Mouse (Mus musculus): ENCODE measurements at regions not wholly inside any gene's neighbourhood (a gene's known extent, or its start where the extent isn't known, plus 50 kb on each side); places are given as distances from the start of the nearest gene placed in this dataset.

GRCm38 (mm10) chr4:45746451-45746850 lies 52.4 kb upstream of the Aldh1b1 start:
- TF ChIP-seq CEBPB (IDR thresholded peaks at IDR 0.05; ENCODE audit: insufficient read depth, poor library complexity, severe bottlenecking) (no peak), TCF12 (IDR thresholded peaks at IDR 0.05; ENCODE audit: insufficient read depth, poor library complexity, severe bottlenecking) (no peak), POLR2AphosphoS2 (IDR thresholded peaks at IDR 0.05; ENCODE audit: insufficient read length, low read depth) (no peak), MYOG (IDR thresholded peaks at IDR 0.05; ENCODE audit: control insufficient read depth in 1 of 3, insufficient read depth in 1 of 3, insufficient read length in 2 of 3, low read depth in 2 of 3) (no peak), MYOD1 (IDR thresholded peaks at IDR 0.05; ENCODE audit: control insufficient read depth in 1 of 3, insufficient read length in 2 of 3, low read depth in 2 of 3) (no peak), USF1 (IDR thresholded peaks at IDR 0.05; ENCODE audit: low read depth) (no peak), MAX (IDR thresholded peaks at IDR 0.05; ENCODE audit: low read depth) (no peak), TCF3 (IDR thresholded peaks at IDR 0.05; ENCODE audit: insufficient read length, low read depth) (no peak), SRF (IDR thresholded peaks at IDR 0.05; ENCODE audit: control insufficient read depth, insufficient read length, low read depth) (no peak), REST (IDR thresholded peaks at IDR 0.05; ENCODE audit: insufficient read depth, insufficient read length) (no peak), E2F4 (IDR thresholded peaks at IDR 0.05; ENCODE audit: insufficient read depth) (no peak), POLR2A (IDR thresholded peaks at IDR 0.05; ENCODE audit: insufficient read length, low read depth) (no peak)
- no peak overlapping the region for H3ac ChIP-seq (ENCODE audit: control insufficient read depth, insufficient read length)

DNA sequence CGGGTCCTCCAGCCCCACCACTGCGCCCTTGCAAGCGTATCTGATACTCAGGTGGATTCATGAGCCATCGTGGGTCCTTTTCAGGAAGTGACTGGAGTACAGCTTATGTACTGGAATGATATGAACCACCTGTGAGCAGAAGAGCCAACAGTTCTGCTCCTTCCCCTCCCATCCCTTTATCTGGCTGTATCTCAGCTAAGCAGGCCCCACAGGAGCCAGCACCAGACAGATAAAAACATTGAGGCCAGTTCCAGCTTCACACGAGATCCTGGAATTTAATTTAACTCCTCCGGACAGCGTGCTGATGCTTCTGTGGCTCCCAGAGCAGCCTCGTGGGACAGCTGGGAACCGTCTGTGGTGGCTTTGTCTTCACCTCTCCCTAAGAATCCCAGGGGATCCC lies 53.1 kb upstream of the Aldh1b1 start:
- Histone ChIP-seq H3K4me3 (no peak overlapping the region), H3ac (ENCODE audit: control insufficient read depth, insufficient read length) (no peak overlapping the region), H3K79me2 (ENCODE audit: control insufficient read depth, insufficient read depth) (no peaks in the 10 kb centered on the region), H3K36me3 (ENCODE audit: control insufficient read depth, insufficient read depth) (no peaks in the 10 kb centered on the region), H3K27me3 (ENCODE audit: control insufficient read depth, insufficient read depth, insufficient read length) (peaks cover 59% of the 10 kb centered on the region), H3K4me2 (ENCODE audit: low read depth) (no peak overlapping the region)
- no peak for TF ChIP-seq MAX (IDR thresholded peaks at IDR 0.05; ENCODE audit: low read depth)
- TF ChIP-seq POLR2AphosphoS2 (IDR thresholded peaks at IDR 0.05; ENCODE audit: insufficient read length, low read depth) = no peak
- no peak for TF ChIP-seq TCF12 (IDR thresholded peaks at IDR 0.05; ENCODE audit: insufficient read depth, poor library complexity, severe bottlenecking)
- TF ChIP-seq E2F4 (IDR thresholded peaks at IDR 0.05; ENCODE audit: insufficient read depth) = no peak
- TF ChIP-seq MYOD1 (IDR thresholded peaks at IDR 0.05; ENCODE audit: control insufficient read depth in 1 of 3, insufficient read length in 2 of 3, low read depth in 2 of 3) = no peak
- no peak for TF ChIP-seq REST (IDR thresholded peaks at IDR 0.05; ENCODE audit: insufficient read depth, insufficient read length)
- TF ChIP-seq POLR2A (IDR thresholded peaks at IDR 0.05; ENCODE audit: insufficient read length, low read depth) = no peak
- no peak for TF ChIP-seq USF1 (IDR thresholded peaks at IDR 0.05; ENCODE audit: low read depth)
- TF ChIP-seq SRF (IDR thresholded peaks at IDR 0.05; ENCODE audit: control insufficient read depth, insufficient read length, low read depth) = no peak
- no peak for TF ChIP-seq TCF3 (IDR thresholded peaks at IDR 0.05; ENCODE audit: insufficient read length, low read depth)
- TF ChIP-seq MYOG (IDR thresholded peaks at IDR 0.05; ENCODE audit: control insufficient read depth in 1 of 3, insufficient read depth in 1 of 3, insufficient read length in 2 of 3, low read depth in 2 of 3) = no peak
- TF ChIP-seq CEBPB (IDR thresholded peaks at IDR 0.05; ENCODE audit: insufficient read depth, poor library complexity, severe bottlenecking) = no peak

More at GRCm38 (mm10) chr4:45746451-45746850, 52.4 kb upstream of the Aldh1b1 start:
- Histone ChIP-seq H3K4me2 (ENCODE audit: low read depth) (no peak overlapping the region), H3K36me3 (ENCODE audit: control insufficient read depth, insufficient read depth) (no peaks in the 10 kb centered on the region), H3K27me3 (ENCODE audit: control insufficient read depth, insufficient read depth, insufficient read length) (peaks cover 56% of the 10 kb centered on the region), H3K4me3 (no peak overlapping the region), H3K79me2 (ENCODE audit: control insufficient read depth, insufficient read depth) (no peaks in the 10 kb centered on the region)

- H3K4me3 ChIP-seq = no peak overlapping the region
- H3K4me2 ChIP-seq (ENCODE audit: low read depth) = no peak overlapping the region
- H3K36me3 ChIP-seq (ENCODE audit: control insufficient read depth, insufficient read depth) = no peaks in the 10 kb centered on the region
- peaks cover 53% of the 10 kb centered on the region for H3K27me3 ChIP-seq (ENCODE audit: control insufficient read depth, insufficient read depth, insufficient read length)
- TF ChIP-seq MAX (IDR thresholded peaks at IDR 0.05; ENCODE audit: low read depth) (no peak), CEBPB (IDR thresholded peaks at IDR 0.05; ENCODE audit: insufficient read depth, poor library complexity, severe bottlenecking) (no peak), REST (IDR thresholded peaks at IDR 0.05; ENCODE audit: insufficient read depth, insufficient read length) (no peak), MYOG (IDR thresholded peaks at IDR 0.05; ENCODE audit: control insufficient read depth in 1 of 3, insufficient read depth in 1 of 3, insufficient read length in 2 of 3, low read depth in 2 of 3) (no peak), MYOD1 (IDR thresholded peaks at IDR 0.05; ENCODE audit: control insufficient read depth in 1 of 3, insufficient read length in 2 of 3, low read depth in 2 of 3) (no peak), TCF3 (IDR thresholded peaks at IDR 0.05; ENCODE audit: insufficient read length, low read depth) (no peak), SRF (IDR thresholded peaks at IDR 0.05; ENCODE audit: control insufficient read depth, insufficient read length, low read depth) (no peak), TCF12 (IDR thresholded peaks at IDR 0.05; ENCODE audit: insufficient read depth, poor library complexity, severe bottlenecking) (no peak), POLR2AphosphoS2 (IDR thresholded peaks at IDR 0.05; ENCODE audit: insufficient read length, low read depth) (no peak), E2F4 (IDR thresholded peaks at IDR 0.05; ENCODE audit: insufficient read depth) (no peak), POLR2A (IDR thresholded peaks at IDR 0.05; ENCODE audit: insufficient read length, low read depth) (no peak), USF1 (IDR thresholded peaks at IDR 0.05; ENCODE audit: low read depth) (no peak)
- no peak overlapping the region for H3ac ChIP-seq (ENCODE audit: control insufficient read depth, insufficient read length)
- H3K79me2 ChIP-seq (ENCODE audit: control insufficient read depth, insufficient read depth) = no peaks in the 10 kb centered on the region
Observed at GRCm38 (mm10) chr4:45744849-45745407, 53.9 kb upstream of the Aldh1b1 start.

DNA sequence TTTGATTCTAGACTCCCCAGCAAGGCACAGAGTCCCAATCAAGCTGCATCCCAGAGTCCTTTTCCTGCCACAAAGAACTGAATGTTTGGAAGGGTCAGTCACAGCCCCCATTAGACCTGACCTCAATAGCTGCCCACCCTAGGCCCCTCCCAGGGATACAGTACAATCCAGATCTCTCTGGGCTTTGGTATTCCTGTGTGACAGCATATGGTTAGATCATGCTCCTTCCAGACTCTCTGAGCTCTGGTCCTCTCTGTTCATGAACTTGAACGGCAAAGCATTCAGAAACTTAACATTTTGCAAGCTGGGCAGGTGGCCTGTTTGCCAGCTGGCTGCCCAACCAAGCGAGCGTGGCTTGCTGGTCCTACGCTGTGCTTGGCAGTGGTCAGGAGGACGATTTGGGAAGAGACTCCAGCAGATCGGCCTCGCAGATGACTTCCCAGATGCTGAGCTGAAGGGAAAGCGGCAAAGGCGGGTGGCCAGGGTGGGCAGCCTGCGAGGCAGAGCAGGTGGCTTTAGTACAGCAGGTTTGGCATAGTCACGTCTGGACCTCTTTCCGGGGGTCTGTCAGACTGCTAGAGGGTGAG lies 58.0 kb upstream of the Aldh1b1 start:
- TF ChIP-seq CEBPB (IDR thresholded peaks at IDR 0.05; ENCODE audit: insufficient read depth, poor library complexity, severe bottlenecking) = no peak
- Histone ChIP-seq H3ac (ENCODE audit: control insufficient read depth, insufficient read length) (no peak overlapping the region), H3K27me3 (ENCODE audit: control insufficient read depth, insufficient read depth, insufficient read length) (peaks cover 62% of the 10 kb centered on the region), H3K79me2 (ENCODE audit: control insufficient read depth, insufficient read depth) (no peaks in the 10 kb centered on the region), H3K4me3 (no peak overlapping the region), H3K36me3 (ENCODE audit: control insufficient read depth, insufficient read depth) (no peaks in the 10 kb centered on the region), H3K4me2 (ENCODE audit: low read depth) (no peak overlapping the region)
